18 mouse cellular contexts compared by ENCODE assay signal in the genomic region with DNA sequence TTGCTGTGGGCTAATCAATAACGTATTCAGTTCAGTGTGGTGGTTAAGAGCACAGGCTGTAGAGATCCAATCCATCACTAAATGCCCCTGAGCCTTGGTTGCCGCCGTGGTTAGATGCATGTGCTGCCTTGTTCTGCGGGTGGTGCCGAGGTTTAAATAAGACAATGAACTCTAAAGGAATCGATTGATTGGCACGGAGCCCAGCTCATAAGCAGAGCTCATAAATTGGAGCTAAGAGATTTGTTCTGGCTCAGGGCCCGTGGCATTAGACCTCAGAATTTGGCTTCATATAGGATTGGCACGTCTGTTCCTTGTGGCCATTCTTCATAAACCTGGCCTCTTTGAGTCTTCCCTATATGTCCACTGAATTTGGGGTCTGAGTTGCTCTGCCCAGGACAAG. TPM values are rescaled to one million over a fixed set of nuclear protein-coding genes. Genes with fewer than 3 reads are reported as not detected.
A peak's percentile ranks its signal among the peaks of the same experiment; 100 is the strongest.
DNase-seq lines count a peak whose midpoint lies in the region; ATAC-seq lines count a peak whose summit lies in the region.
"Had no signal": no experiment of that assay in that cellular context is flagged by ENCODE, and none has a peak within 500 bp of the region (broad histone marks: within the 10 kb centered on the region; RNA-seq: fewer than 3 reads in every experiment).

No protein-coding gene starts in this region.

- no peak for ATAC-seq in embryonic facial prominence, embryonic 14.5 days (ENCODE audit: low read depth)
- no peak for ATAC-seq in liver, embryonic 13.5 days (ENCODE audit: low read depth)
- ATAC-seq in liver, embryonic 11.5 days (replicated peaks; ENCODE audit: low FRiP score): no peak
- ATAC-seq in megakaryocyte-erythroid progenitor cell, adult 5-6 weeks (replicated peaks; ENCODE audit: low FRiP score, low TSS enrichment, poor library complexity, severe bottlenecking): peak; percentile 7
- no peak for ATAC-seq in granulocyte monocyte progenitor cell, adult 5-6 weeks (replicated peaks; ENCODE audit: poor library complexity, severe bottlenecking)

- H3K4me2 ChIP-seq in embryonic facial prominence, embryonic 14.5 days (ENCODE audit: low read depth, low read length): no peak overlapping the region
- peak overlapping the region; percentile 23; the same call in 1 of the 2 replicates for H3K4me2 ChIP-seq in liver, embryonic 13.5 days
- H3K4me2 ChIP-seq in liver, embryonic 11.5 days: no peak overlapping the region
- H3K4me2 ChIP-seq: embryonic facial prominence, embryonic 12.5 days; limb, embryonic 15.5 days; stomach, embryonic 15.5 days had no signal

- H3K9me3 ChIP-seq in embryonic facial prominence, embryonic 14.5 days (ENCODE audit: control insufficient read depth, low read length): no peaks in the 10 kb centered on the region
- no peaks in the 10 kb centered on the region for H3K9me3 ChIP-seq in embryonic facial prominence, embryonic 10.5 days
- no peaks in the 10 kb centered on the region for H3K9me3 ChIP-seq in liver, embryonic 13.5 days (replicated peaks)
- H3K9me3 ChIP-seq in liver, embryonic 11.5 days (ENCODE audit: control insufficient read depth, low read length): no peaks in the 10 kb centered on the region
- H3K9me3 ChIP-seq: embryonic facial prominence, embryonic 12.5 days; hindbrain, embryonic 10.5 days; limb, embryonic 15.5 days; stomach, embryonic 15.5 days had no signal

- DNase-seq in embryonic facial prominence, embryonic 14.5 days (ENCODE audit: low spot score): peak; percentile 69
- no peak for DNase-seq in embryonic facial prominence, embryonic 10.5 days (ENCODE audit: low spot score)
- DNase-seq in liver, embryonic 13.5 days: no peak
- DNase-seq in liver, embryonic 11.5 days (ENCODE audit: low spot score): no peak
- DNase-seq in fat pad, adult 2 months (ENCODE audit: extremely low read depth, low read depth, low spot score): peak; percentile 50
- no peak for DNase-seq in adrenal gland, adult 18-20 months (ENCODE audit: low spot score in 2 of 2)
- DNase-seq: adrenal gland, postnatal 25 days; cerebellum, adult 2 months; gastrocnemius, postnatal 10 days; kidney, adult 2 months; layer of hippocampus, adult 9-11 months; lung, postnatal 10 days had no signal

- no peak overlapping the region for H3K9ac ChIP-seq in embryonic facial prominence, embryonic 14.5 days (ENCODE audit: low read depth, low read length)
- H3K9ac ChIP-seq in liver, embryonic 13.5 days: no peak overlapping the region
- H3K9ac ChIP-seq in liver, embryonic 11.5 days (ENCODE audit: low read depth, low read length): no peak overlapping the region
- H3K9ac ChIP-seq: embryonic facial prominence, embryonic 12.5 days; limb, embryonic 15.5 days; stomach, embryonic 15.5 days had no signal

- no peak overlapping the region for H3K27ac ChIP-seq in embryonic facial prominence, embryonic 14.5 days (replicated peaks; ENCODE audit: low read depth, low read length)
- H3K27ac ChIP-seq in embryonic facial prominence, embryonic 10.5 days (replicated peaks): no peak overlapping the region
- peak overlapping the region; percentile 16 for H3K27ac ChIP-seq in liver, embryonic 13.5 days
- H3K27ac ChIP-seq in liver, embryonic 11.5 days (ENCODE audit: low read depth, low read length): no peak overlapping the region
- H3K27ac ChIP-seq: embryonic facial prominence, embryonic 12.5 days; hindbrain, embryonic 10.5 days; limb, embryonic 15.5 days; stomach, embryonic 15.5 days had no signal

- H3K4me3 ChIP-seq in embryonic facial prominence, embryonic 14.5 days (ENCODE audit: low read depth, low read length): no peak overlapping the region
- no peak overlapping the region for H3K4me3 ChIP-seq in embryonic facial prominence, embryonic 10.5 days
- no peak overlapping the region for H3K4me3 ChIP-seq in liver, embryonic 13.5 days (replicated peaks)
- H3K4me3 ChIP-seq in liver, embryonic 11.5 days (ENCODE audit: low read depth, low read length): no peak overlapping the region
- H3K4me3 ChIP-seq: embryonic facial prominence, embryonic 12.5 days; hindbrain, embryonic 10.5 days; limb, embryonic 15.5 days; stomach, embryonic 15.5 days had no signal

- WGBS in embryonic facial prominence, embryonic 14.5 days: 55% methylated on average over 9 of the region's 9 CpGs
- WGBS in embryonic facial prominence, embryonic 10.5 days: 91% methylated on average over 9 of the region's 9 CpGs
- WGBS in liver, embryonic 13.5 days (ENCODE audit: insufficient replicate concordance): 63% methylated on average over 9 of the region's 9 CpGs
- 78% methylated on average over 9 of the region's 9 CpGs for WGBS in liver, embryonic 11.5 days

- H3K4me1 ChIP-seq in embryonic facial prominence, embryonic 14.5 days (ENCODE audit: control insufficient read depth, insufficient read depth, low read length): peaks cover 16% of the 10 kb centered on the region; the same call in 1 of the 2 replicates
- peaks cover 45% of the 10 kb centered on the region for H3K4me1 ChIP-seq in embryonic facial prominence, embryonic 10.5 days
- H3K4me1 ChIP-seq in liver, embryonic 13.5 days (replicated peaks): peaks cover 33% of the 10 kb centered on the region
- peaks cover 8% of the 10 kb centered on the region for H3K4me1 ChIP-seq in liver, embryonic 11.5 days (replicated peaks; ENCODE audit: control insufficient read depth, insufficient read depth, low read length)
- H3K4me1 ChIP-seq: stomach, embryonic 15.5 days had no signal

- peaks cover 14% of the 10 kb centered on the region for H3K36me3 ChIP-seq in embryonic facial prominence, embryonic 14.5 days (ENCODE audit: control insufficient read depth, insufficient read depth, low read length)
- H3K36me3 ChIP-seq in embryonic facial prominence, embryonic 10.5 days (replicated peaks): peaks cover 41% of the 10 kb centered on the region
- no peaks in the 10 kb centered on the region for H3K36me3 ChIP-seq in liver, embryonic 13.5 days
- no peaks in the 10 kb centered on the region for H3K36me3 ChIP-seq in liver, embryonic 11.5 days (ENCODE audit: control insufficient read depth, insufficient read depth, low read length)
- H3K36me3 ChIP-seq: stomach, embryonic 15.5 days had no signal

- no peaks in the 10 kb centered on the region for H3K27me3 ChIP-seq in embryonic facial prominence, embryonic 14.5 days (replicated peaks; ENCODE audit: control insufficient read depth, insufficient read depth, low read length)
- H3K27me3 ChIP-seq in embryonic facial prominence, embryonic 10.5 days (replicated peaks; ENCODE audit: low read depth, poor library complexity, severe bottlenecking): no peaks in the 10 kb centered on the region
- H3K27me3 ChIP-seq in liver, embryonic 13.5 days: no peaks in the 10 kb centered on the region
- H3K27me3 ChIP-seq in liver, embryonic 11.5 days (replicated peaks; ENCODE audit: control insufficient read depth, insufficient read depth, low read length): no peaks in the 10 kb centered on the region
- H3K27me3 ChIP-seq: embryonic facial prominence, embryonic 12.5 days; limb, embryonic 15.5 days; stomach, embryonic 15.5 days had no signal

RNA-seq across cellular contexts. Expression of a gene that starts 29.5 kb away (rescaled TPM):
- 81.8 and 91.3 TPM in 2 replicates for polyA plus RNA-seq in embryonic facial prominence, embryonic 14.5 days (2014; fragmentation: Nextera tagmentation; extraction: Ambion mirVana)
- polyA plus RNA-seq in embryonic facial prominence, embryonic 10.5 days (2016; fragmentation: Nextera tagmentation; extraction: Ambion mirVana): 31.1 and 34.2 TPM in 2 replicates
- 4.8 and 6.0 TPM in 2 replicates for polyA plus RNA-seq in liver, embryonic 13.5 days (2015; fragmentation: Nextera tagmentation; extraction: Ambion mirVana)
- polyA plus RNA-seq in liver, embryonic 11.5 days (2014; fragmentation: Nextera tagmentation; extraction: Ambion mirVana): 18.0 and 20.7 TPM in 2 replicates
- 21.4 and 29.7 TPM in 2 replicates for total RNA-seq in megakaryocyte-erythroid progenitor cell, adult 5-6 weeks (2014; fragmentation: Nextera tagmentation)
- 22.9 and 24.2 TPM in 2 replicates for total RNA-seq in megakaryocyte-erythroid progenitor cell, adult 5-6 weeks (2017)
- 14.6 and 25.1 TPM in 2 replicates for total RNA-seq in granulocyte monocyte progenitor cell, adult 5-6 weeks (2014; fragmentation: Nextera tagmentation)
- 11.2 and 14.2 TPM in 2 replicates for total RNA-seq in granulocyte monocyte progenitor cell, adult 5-6 weeks (2017)
- 10 to 100 TPM; 22.4 to 31.0 TPM for total RNA-seq in adrenal gland, adult 18-20 months (2021)

Comparison
In these comparisons a context has a peak if more than half of its experiments do, and no peak if none do; other contexts are left out.
1. DNase-seq: peak in embryonic facial prominence, embryonic 14.5 days (single experiment) and fat pad, adult 2 months (single experiment); none in embryonic facial prominence, embryonic 10.5 days (single experiment), liver, embryonic 13.5 days (single experiment), liver, embryonic 11.5 days (single experiment) and adrenal gland, adult 18-20 months (0 of 2).